In the genomic region with DNA sequence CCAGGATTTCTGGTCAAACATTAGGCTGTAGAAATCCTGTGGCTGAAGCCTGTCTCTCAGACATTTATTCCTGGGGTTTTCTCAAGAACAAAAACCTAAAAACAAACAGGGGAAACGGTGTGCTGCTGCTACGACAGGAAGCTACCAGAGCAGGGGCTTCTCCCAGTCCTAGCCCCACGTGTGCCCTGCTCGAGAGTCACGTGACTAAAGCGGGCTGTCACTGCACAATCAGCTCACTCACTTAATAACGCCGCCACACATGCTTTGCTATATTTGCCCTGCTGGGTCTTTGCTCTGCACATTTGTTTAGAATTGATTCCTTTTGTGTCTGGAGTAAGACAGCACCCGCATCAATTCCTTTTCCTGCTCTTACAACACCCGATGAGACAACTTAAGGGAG, we compare ENCODE assay signal across 18 mouse cellular contexts.
DNase-seq lines count a peak whose midpoint lies in the region; ATAC-seq and TF ChIP-seq lines count a peak whose summit lies in the region.
"Had no signal": no experiment of that assay in that cellular context is flagged by ENCODE, and none has a peak within 500 bp of the region (broad histone marks: within the 10 kb centered on the region; RNA-seq: fewer than 3 reads in every experiment).

No protein-coding gene starts in this region.

- DNase-seq in heart, adult 2 months: no peak
- DNase-seq in heart, postnatal 4 days: no peak
- DNase-seq in lung, postnatal 10 days: no peak
- DNase-seq in T-cell, adult 2 months (ENCODE audit: low spot score): peak; percentile 3
- DNase-seq in stomach, postnatal 0 days (ENCODE audit: low spot score): no peak
- DNase-seq in spleen, postnatal 36 days (ENCODE audit: low spot score in 2 of 2): no peak
- DNase-seq: adrenal gland, adult 8-10 months; cerebellum, adult 11-12 months; cerebellum, postnatal 14 days; gastrocnemius, postnatal 36 days; midbrain, embryonic 14.5 days; right cerebral cortex, postnatal 4 days had no signal

- no peak overlapping the region for H3K4me3 ChIP-seq in heart, adult 2 months
- no peak overlapping the region for H3K4me3 ChIP-seq in lung, embryonic 16.5 days (ENCODE audit: low read length)
- no peak overlapping the region for H3K4me3 ChIP-seq in stomach, postnatal 0 days (ENCODE audit: low read depth, low read length)
- H3K4me3 ChIP-seq: embryonic facial prominence, embryonic 13.5 days; forebrain, embryonic 15.5 days; liver, embryonic 12.5 days had no signal

- TF ChIP-seq CTCF in heart, adult 2 months (IDR thresholded peaks at IDR 0.05): no peak
- TF ChIP-seq CTCF in stomach, postnatal 0 days (IDR thresholded peaks at IDR 0.05; ENCODE audit: low read depth): no peak

- no peaks in the 10 kb centered on the region for H3K79me2 ChIP-seq in heart, adult 2 months (replicated peaks; ENCODE audit: control insufficient read depth, insufficient read depth, low read length)

- peaks cover 16% of the 10 kb centered on the region for H3K4me1 ChIP-seq in heart, adult 2 months (ENCODE audit: control insufficient read depth, insufficient read depth, low read length)
- H3K4me1 ChIP-seq in lung, embryonic 16.5 days (replicated peaks; ENCODE audit: control insufficient read depth, insufficient read depth, low read length): peaks cover 17% of the 10 kb centered on the region
- H3K4me1 ChIP-seq in stomach, postnatal 0 days (replicated peaks; ENCODE audit: control insufficient read depth, insufficient read depth): no peaks in the 10 kb centered on the region

- no peaks in the 10 kb centered on the region for H3K9me3 ChIP-seq in lung, embryonic 16.5 days (ENCODE audit: control insufficient read depth, low read length)
- no peaks in the 10 kb centered on the region for H3K9me3 ChIP-seq in stomach, postnatal 0 days (ENCODE audit: control insufficient read depth, low read length)
- H3K9me3 ChIP-seq: embryonic facial prominence, embryonic 13.5 days; forebrain, embryonic 15.5 days; liver, embryonic 12.5 days had no signal

- no peak for TF ChIP-seq EP300 in heart, adult 2 months (IDR thresholded peaks at IDR 0.05; ENCODE audit: insufficient read depth, low read depth, low read length)
- no peak for TF ChIP-seq EP300 in stomach, postnatal 0 days (optimal IDR thresholded peaks at IDR 0.05)

- peaks cover 4% of the 10 kb centered on the region; the same call in 1 of the 2 replicates for H3K36me3 ChIP-seq in heart, adult 2 months (ENCODE audit: control insufficient read depth, insufficient read depth, low read length)
- H3K36me3 ChIP-seq in lung, embryonic 16.5 days (ENCODE audit: control insufficient read depth, insufficient read depth, low read length): no peaks in the 10 kb centered on the region
- no peaks in the 10 kb centered on the region for H3K36me3 ChIP-seq in stomach, postnatal 0 days (ENCODE audit: control insufficient read depth, insufficient read depth, low read length)
- H3K36me3 ChIP-seq: embryonic facial prominence, embryonic 13.5 days; forebrain, embryonic 15.5 days; liver, embryonic 12.5 days had no signal

- no peak overlapping the region for H3K4me2 ChIP-seq in lung, embryonic 16.5 days (ENCODE audit: low read depth, low read length)
- H3K4me2 ChIP-seq in stomach, postnatal 0 days (replicated peaks; ENCODE audit: low read depth): no peak overlapping the region
- H3K4me2 ChIP-seq: embryonic facial prominence, embryonic 13.5 days; forebrain, embryonic 15.5 days; hindbrain, embryonic 14.5 days; liver, embryonic 12.5 days; lung, embryonic 14.5 days had no signal

- H3K27ac ChIP-seq in heart, adult 2 months: peak overlapping the region; percentile 47
- peak overlapping the region; percentile 35; the same call in 1 of the 2 replicates for H3K27ac ChIP-seq in lung, embryonic 16.5 days (ENCODE audit: low read length)
- H3K27ac ChIP-seq in stomach, postnatal 0 days (replicated peaks): 0 out of 2 replicates have a peak overlapping the region, but pooled peaks have one; percentile 24
- H3K27ac ChIP-seq: embryonic facial prominence, embryonic 13.5 days; forebrain, embryonic 15.5 days; hindbrain, embryonic 14.5 days had no signal

- WGBS in heart, adult 2 months: 67% methylated on average over 10 of the region's 10 CpGs
- 58% methylated on average over 10 of the region's 10 CpGs for WGBS in lung, embryonic 16.5 days
- WGBS in stomach, postnatal 0 days: 71% methylated on average over 10 of the region's 10 CpGs

- no peak for ATAC-seq in lung, embryonic 16.5 days (ENCODE audit: low read depth)
- ATAC-seq in stomach, postnatal 0 days (ENCODE audit: low FRiP score, low TSS enrichment): no peak
- ATAC-seq: forebrain, embryonic 15.5 days; liver, embryonic 12.5 days had no signal

- TF ChIP-seq POLR2A in heart, adult 2 months (IDR thresholded peaks at IDR 0.05; ENCODE audit: insufficient read depth, low read depth, low read length): no peak

- intact Hi-C loops in heart, adult 2 months (cut with DNase I): loop anchor here (2.0 to 10.0 kb wide), 2 partner anchors 25 to 537 kb away; no protein-coding TSS in a partner anchor

- no peaks in the 10 kb centered on the region for H3K27me3 ChIP-seq in heart, adult 2 months (ENCODE audit: control insufficient read depth, insufficient read depth, low read length)
- no peaks in the 10 kb centered on the region for H3K27me3 ChIP-seq in lung, embryonic 16.5 days (ENCODE audit: control insufficient read depth, insufficient read depth, low read depth, low read length)
- no peaks in the 10 kb centered on the region for H3K27me3 ChIP-seq in stomach, postnatal 0 days (ENCODE audit: control insufficient read depth, insufficient read depth, low read length)
- H3K27me3 ChIP-seq: embryonic facial prominence, embryonic 13.5 days; forebrain, embryonic 15.5 days; liver, embryonic 12.5 days had no signal

- H3K9ac ChIP-seq in heart, adult 2 months (ENCODE audit: low read depth, low read length): no peak overlapping the region
- H3K9ac ChIP-seq in lung, embryonic 16.5 days (ENCODE audit: low read length): no peak overlapping the region
- no peak overlapping the region for H3K9ac ChIP-seq in stomach, postnatal 0 days (ENCODE audit: low read length)
- H3K9ac ChIP-seq: embryonic facial prominence, embryonic 13.5 days; forebrain, embryonic 15.5 days; hindbrain, embryonic 14.5 days; liver, embryonic 12.5 days; lung, embryonic 14.5 days had no signal
